Mouse (Mus musculus) midbrain, embryonic 11.5 days (tissue): ENCODE data around the gene Cd36. TPM values are rescaled to one million over a fixed set of nuclear protein-coding genes. Genes with fewer than 3 reads are reported as not detected.
"Not testable (repeated sequence)": the region's sequence is repeated elsewhere in the genome, so short reads cannot be mapped to it uniquely, and the experiment has no call there.

Source experiments
- ATAC-seq: fragments of 200-750 bp; cut with Nextera tagmentation; 2 replicates; pipeline ENCODE4 v1.8.0; 2017; ENCODE audit warnings: moderate TSS enrichment, moderate library complexity; ENCODE audit not compliant: low FRiP score
- DNase-seq: peaks from one replicate; pipeline ENCODE4 v3.0.0; 2015; ENCODE audit warnings: low spot score; ENCODE audit errors: missing footprints
- H3K27ac ChIP-seq: fragments of 300-500 bp; sonication (generic); 2 replicates; pipeline ENCODE4 v1.5.1; 2014; ENCODE audit warnings: low read depth, low read length
- H3K27me3 ChIP-seq: fragments of 300-500 bp; sonication (generic); 2 replicates; pipeline ENCODE4 v1.6.1; 2014; ENCODE audit warnings: mild to moderate bottlenecking, low read length, moderate library complexity, mixed read lengths; ENCODE audit not compliant: control insufficient read depth, insufficient read depth
- H3K36me3 ChIP-seq: fragments of 300-500 bp; sonication (generic); 2 replicates; pipeline ENCODE4 v1.6.1; 2014; ENCODE audit warnings: mild to moderate bottlenecking, low read length, moderate library complexity, mixed read lengths; ENCODE audit not compliant: control insufficient read depth, insufficient read depth
- H3K4me1 ChIP-seq: fragments of 300-500 bp; sonication (generic); 2 replicates; pipeline ENCODE4 v1.6.1; 2014; ENCODE audit warnings: low read length; ENCODE audit not compliant: control insufficient read depth, insufficient read depth
- H3K4me2 ChIP-seq: fragments of 300-500 bp; sonication (generic); 2 replicates; pipeline ENCODE4 v1.6.1; 2014; ENCODE audit warnings: mild to moderate bottlenecking, moderate library complexity
- H3K4me3 ChIP-seq: fragments of 300-500 bp; sonication (generic); 2 replicates; pipeline ENCODE4 v1.5.1; 2014; ENCODE audit warnings: low read depth, low read length
- H3K9ac ChIP-seq: fragments of 300-500 bp; sonication (generic); 2 replicates; pipeline ENCODE4 v1.6.1; 2014; ENCODE audit warnings: low read length
- H3K9me3 ChIP-seq: fragments of 300-500 bp; sonication (generic); 2 replicates; pipeline ENCODE4 v1.6.1; 2016; ENCODE audit warnings: low read length; ENCODE audit not compliant: control insufficient read depth
- WGBS: fragments of 180-500 bp; shearing (Covaris S2); extraction: QIAGEN DNeasy Blood & Tissue Kit; methylation state at CpG from one replicate; pipeline ENCODE4 v1.1.7; 2014; 5-methylcytosine and 5-hydroxymethylcytosine counted together
- polyA plus RNA-seq: library from polyadenylated mRNA; unstranded; fragments of >200 nt; fragmentation: Nextera tagmentation; extraction: Ambion mirVana; gene quantifications from 2 replicates; pipeline ENCODE4 v1.2.1, GENCODE M21; 2014

Gene Cd36
- polyA plus RNA-seq, 1 experiment from 2014 or later = 1.2 TPM

DNA sequence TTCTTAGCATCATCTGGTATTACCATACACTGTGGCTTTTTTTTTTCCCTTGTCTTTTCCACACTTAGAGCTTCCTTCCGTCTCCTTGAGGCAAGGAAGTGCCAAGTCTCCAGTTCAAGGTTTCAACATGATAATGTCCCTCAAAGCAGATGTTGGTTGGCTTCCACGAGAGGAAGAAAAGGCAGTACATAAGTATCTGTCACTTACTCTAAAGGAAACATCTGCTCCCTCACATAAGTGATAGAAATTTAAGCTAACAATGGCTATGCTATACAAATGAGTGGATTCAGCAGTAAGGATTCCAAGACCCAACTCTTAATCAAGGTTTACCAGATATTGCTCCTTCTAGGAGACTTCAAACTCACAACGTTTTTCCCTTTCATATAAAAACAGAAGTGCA lies 10.3 kb upstream of the Cd36 start:
- no peak for DNase-seq
- Histone ChIP-seq H3K27ac (no peak overlapping the region), H3K4me3 (no peak overlapping the region), H3K9me3 (no peaks in the 10 kb centered on the region), H3K27me3 (no peaks in the 10 kb centered on the region), H3K4me1 (no peaks in the 10 kb centered on the region), H3K36me3 (no peaks in the 10 kb centered on the region), H3K9ac (no peak overlapping the region), H3K4me2 (no peak overlapping the region)
- ATAC-seq = no peak
- WGBS = 80% methylated on average over 3 of the region's 3 CpGs

DNA sequence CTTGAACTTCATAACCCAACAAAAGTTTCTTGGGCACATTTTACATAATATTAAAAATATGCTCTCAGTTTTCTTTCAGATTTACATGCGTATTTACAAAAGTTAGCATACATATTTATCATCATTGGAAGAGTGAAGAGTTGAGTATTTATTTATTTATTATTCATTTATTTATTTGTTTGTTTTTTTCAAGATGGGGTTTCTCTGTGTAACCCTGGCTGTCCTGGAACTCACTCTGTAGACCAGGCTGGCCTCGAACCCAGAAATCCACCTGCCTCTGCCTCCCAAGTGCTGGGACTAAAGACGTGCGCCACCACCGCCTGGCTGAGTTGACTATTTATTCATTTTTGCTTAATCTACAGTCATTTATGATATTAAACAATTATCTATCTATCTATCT lies 9.0 kb upstream of the Cd36 start:
- not testable (repeated sequence) for H3K27ac ChIP-seq, ATAC-seq, H3K9me3 ChIP-seq, H3K36me3 ChIP-seq, DNase-seq, H3K27me3 ChIP-seq, H3K4me3 ChIP-seq, H3K4me2 ChIP-seq, H3K9ac ChIP-seq, H3K4me1 ChIP-seq
- WGBS = 95% methylated on average over 5 of the region's 5 CpGs

DNA sequence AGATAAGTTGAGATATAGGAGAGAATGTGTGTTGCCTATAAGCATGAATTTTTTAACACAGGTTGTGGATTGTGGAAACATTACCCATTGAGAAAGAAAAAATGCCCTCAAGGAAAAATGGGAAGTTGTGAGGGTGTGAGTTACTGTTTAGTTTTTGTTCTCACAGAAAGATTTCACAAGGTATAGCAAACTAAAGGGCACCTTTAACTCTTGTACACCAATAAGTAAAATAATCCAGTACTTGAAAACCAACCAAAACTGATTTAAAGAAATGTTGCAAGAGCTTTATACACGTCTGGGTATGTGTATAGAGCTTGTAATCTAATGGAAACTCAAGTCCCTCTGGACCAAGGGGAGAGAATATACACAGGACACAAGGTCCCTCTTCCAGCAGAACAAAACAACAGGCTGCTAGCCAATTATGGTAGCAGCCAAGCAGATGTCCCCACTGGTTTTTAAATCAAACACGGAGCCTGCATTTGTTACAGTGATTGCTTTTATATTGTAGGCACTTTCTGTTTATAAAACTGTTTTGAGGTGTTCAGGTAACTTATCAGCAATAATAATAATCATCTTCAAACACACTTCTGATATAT lies 5.1 kb upstream of the Cd36 start:
- Histone ChIP-seq H3K9me3 (no peaks in the 10 kb centered on the region), H3K4me2 (no peak overlapping the region), H3K36me3 (no peaks in the 10 kb centered on the region), H3K9ac (no peak overlapping the region), H3K27me3 (no peaks in the 10 kb centered on the region), H3K27ac (no peak overlapping the region), H3K4me3 (no peak overlapping the region), H3K4me1 (no peaks in the 10 kb centered on the region)
- WGBS = 77% methylated on average over 2 of the region's 2 CpGs
- DNase-seq = no peak
- no peak for ATAC-seq

DNA sequence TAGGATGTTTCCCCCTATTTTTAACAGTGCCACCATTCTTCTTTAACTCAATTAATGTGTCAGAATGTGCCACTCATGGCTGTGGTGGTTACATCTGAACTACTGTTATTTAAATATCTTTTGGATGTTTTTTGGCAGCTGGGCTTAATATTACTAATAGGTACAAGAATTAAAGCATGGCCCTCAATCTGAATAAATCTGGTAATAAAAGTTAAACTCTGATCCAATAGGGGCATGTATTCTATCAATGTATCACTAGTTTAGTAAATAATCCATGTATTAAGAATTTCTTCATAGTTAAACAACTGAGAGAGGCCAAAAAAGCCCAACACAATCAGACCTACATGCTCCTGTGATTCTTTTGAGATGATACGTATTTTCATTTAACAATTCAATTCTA lies 690 bp upstream of the Cd36 start:
- Histone ChIP-seq H3K4me2 (no peak overlapping the region), H3K9ac (no peak overlapping the region), H3K4me3 (no peak overlapping the region), H3K27ac (no peak overlapping the region), H3K4me1 (no peaks in the 10 kb centered on the region), H3K9me3 (no peaks in the 10 kb centered on the region), H3K36me3 (no peaks in the 10 kb centered on the region), H3K27me3 (no peaks in the 10 kb centered on the region)
- WGBS = 79% methylated on average over 1 of the region's 1 CpGs
- ATAC-seq = no peak
- DNase-seq = no peak

DNA sequence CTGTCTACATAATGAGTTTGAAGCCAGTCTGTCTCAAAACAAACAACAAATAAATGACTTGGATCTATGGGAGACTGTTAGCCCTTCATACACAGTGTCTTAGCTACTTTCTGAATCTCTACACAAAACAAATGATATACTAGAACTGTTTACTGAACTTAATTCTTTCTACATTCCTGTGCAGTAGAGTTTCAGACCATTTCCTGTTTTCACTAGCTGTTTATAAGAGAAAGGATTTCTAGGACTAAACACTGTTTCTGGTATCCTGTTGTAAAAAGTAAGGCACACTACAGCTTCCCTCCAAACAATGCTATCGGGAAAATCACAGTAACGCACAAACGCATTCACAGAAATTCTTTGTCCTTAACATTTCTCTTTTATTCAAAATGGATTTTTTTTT lies 2.2 kb downstream of the Cd36 start:
- WGBS = 90% methylated on average over 3 of the region's 3 CpGs
- Histone ChIP-seq H3K36me3 (no peaks in the 10 kb centered on the region), H3K4me3 (no peak overlapping the region), H3K27me3 (no peaks in the 10 kb centered on the region), H3K4me1 (no peaks in the 10 kb centered on the region), H3K9ac (no peak overlapping the region), H3K9me3 (no peaks in the 10 kb centered on the region), H3K27ac (no peak overlapping the region), H3K4me2 (no peak overlapping the region)
- ATAC-seq (no peak), DNase-seq (no peak)

DNA sequence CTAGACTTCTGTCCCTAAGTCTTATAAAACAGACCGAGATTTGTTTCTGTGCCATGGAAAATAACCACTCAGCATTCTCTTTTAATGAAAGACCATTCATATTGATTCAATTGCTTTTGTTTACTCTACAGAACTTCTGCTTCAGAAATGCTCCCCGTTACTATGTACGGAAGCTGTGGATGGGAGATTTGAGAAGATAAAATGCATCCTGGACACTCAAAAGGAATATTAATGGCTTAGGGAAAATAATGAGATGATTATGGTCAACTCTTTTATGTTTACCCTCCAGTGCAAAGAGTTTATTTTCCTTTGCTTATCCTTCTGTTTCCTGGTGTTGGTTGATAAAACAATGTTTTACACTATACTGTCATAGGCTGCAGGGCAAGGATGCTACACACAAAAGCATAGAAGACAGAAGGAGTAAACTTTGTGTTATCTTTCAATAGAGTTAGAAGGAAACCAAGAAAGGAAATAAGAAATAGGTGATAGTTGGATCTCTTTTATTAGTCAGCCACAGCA lies 5.2 kb downstream of the Cd36 start:
- Histone ChIP-seq H3K9me3 (no peaks in the 10 kb centered on the region), H3K4me3 (no peak overlapping the region), H3K27ac (no peak overlapping the region), H3K4me1 (no peaks in the 10 kb centered on the region), H3K27me3 (no peaks in the 10 kb centered on the region), H3K36me3 (no peaks in the 10 kb centered on the region), H3K4me2 (no peak overlapping the region), H3K9ac (no peak overlapping the region)
- WGBS = 65% methylated on average over 3 of the region's 3 CpGs
- DNase-seq (no peak), ATAC-seq (no peak)

DNA sequence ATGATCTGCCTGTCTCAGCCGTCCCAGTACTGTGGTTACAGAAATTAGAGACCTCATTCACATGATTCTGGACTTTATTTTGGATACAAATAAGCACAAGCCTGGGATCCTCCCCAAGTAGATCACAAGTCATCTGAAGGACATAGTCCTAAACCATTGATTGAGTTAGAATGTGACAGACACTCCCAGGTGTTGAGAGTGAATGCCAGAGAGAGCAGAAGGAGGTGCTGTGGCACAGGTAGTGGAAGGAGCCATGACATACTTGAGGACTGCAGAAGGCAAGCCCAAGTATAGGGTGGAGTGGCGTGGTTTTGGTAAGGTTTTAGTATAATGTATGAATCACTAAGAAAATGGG lies 7.1 kb downstream of the Cd36 start:
- 89% methylated on average over 2 of the region's 2 CpGs for WGBS

DNA sequence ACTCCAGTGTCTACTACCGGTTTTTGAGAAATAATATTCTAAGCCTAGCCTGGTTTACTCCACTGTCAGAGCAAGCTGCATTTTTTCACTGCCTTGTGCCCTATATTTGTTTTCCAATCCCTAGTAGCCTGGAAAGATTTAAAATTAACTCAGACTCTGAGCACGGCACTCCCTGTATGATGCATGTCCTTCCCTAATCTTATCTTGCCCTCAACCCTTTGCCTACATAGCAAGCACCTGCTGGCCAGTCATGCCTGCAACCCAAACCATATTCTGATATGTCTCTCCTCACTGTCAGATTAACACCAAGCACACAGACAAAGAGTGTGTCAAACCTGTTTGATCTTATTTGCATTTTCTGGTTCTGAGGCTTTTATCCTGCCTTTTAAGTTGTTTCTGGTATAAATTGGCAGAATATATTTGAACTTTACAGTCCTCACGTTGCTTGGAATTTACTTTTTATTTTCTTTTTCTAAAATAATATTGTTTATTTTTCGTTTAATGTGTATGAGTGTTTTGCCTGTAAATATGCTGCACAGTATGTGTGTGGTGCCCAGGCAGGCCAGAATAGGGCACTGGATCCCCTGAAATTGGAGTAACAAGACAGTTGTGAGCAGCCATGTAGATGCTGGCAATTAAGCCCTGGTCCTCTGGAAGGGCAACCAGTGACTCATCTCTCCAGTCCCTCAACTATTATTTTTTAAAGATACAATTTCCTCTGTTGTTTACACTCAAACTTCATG lies 7.6 kb downstream of the Cd36 start:
- Histone ChIP-seq H3K27ac (no peak overlapping the region), H3K9me3 (no peaks in the 10 kb centered on the region), H3K4me1 (no peaks in the 10 kb centered on the region), H3K9ac (no peak overlapping the region), H3K36me3 (no peaks in the 10 kb centered on the region), H3K4me3 (no peak overlapping the region), H3K27me3 (no peaks in the 10 kb centered on the region), H3K4me2 (no peak overlapping the region)
- DNase-seq = no peak
- WGBS = 76% methylated on average over 4 of the region's 4 CpGs
- no peak for ATAC-seq

More for the DNA sequence above, 7.1 kb downstream of the Cd36 start:
- DNase-seq (no peak), ATAC-seq (no peak)
- Histone ChIP-seq H3K4me1 (no peaks in the 10 kb centered on the region), H3K36me3 (no peaks in the 10 kb centered on the region), H3K4me2 (no peak overlapping the region), H3K27ac (no peak overlapping the region), H3K9me3 (no peaks in the 10 kb centered on the region), H3K9ac (no peak overlapping the region), H3K27me3 (no peaks in the 10 kb centered on the region), H3K4me3 (no peak overlapping the region)

DNA sequence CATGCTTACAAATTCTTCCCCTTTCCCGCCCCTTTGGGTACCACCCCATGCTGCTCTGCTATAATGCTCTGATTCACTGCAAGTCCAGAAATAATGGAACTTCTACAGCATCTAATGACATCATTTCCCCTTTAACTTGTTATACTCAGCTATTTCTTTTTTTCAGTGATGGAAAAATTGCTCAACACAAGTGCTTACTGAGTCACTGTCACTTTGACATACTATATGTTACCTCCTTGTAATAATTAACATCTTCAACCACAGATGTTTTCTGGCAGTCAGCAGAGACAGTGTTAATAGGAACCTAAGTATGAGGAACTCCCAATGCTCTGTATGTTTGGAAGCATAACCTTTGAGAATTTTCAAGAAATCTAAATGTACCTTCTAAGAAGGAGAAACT lies 8.7 kb downstream of the Cd36 start:
- no peaks in the 10 kb centered on the region for H3K4me1 ChIP-seq
- H3K9me3 ChIP-seq = no peaks in the 10 kb centered on the region
- no peak overlapping the region for H3K27ac ChIP-seq
- DNase-seq = no peak
- no peak for ATAC-seq
- WGBS = 63% methylated on average over 1 of the region's 1 CpGs
- no peak overlapping the region for H3K9ac ChIP-seq
- H3K4me3 ChIP-seq = no peak overlapping the region
- no peaks in the 10 kb centered on the region for H3K36me3 ChIP-seq
- H3K4me2 ChIP-seq = no peak overlapping the region
- no peaks in the 10 kb centered on the region for H3K27me3 ChIP-seq
